Mouse (Mus musculus) embryo, embryonic 11 days (tissue): Measurements from ENCODE around the gene Snx14.
A peak's percentile ranks its signal among the peaks of the same experiment; 100 is the strongest.
"Not testable (repeated sequence)": the region's sequence is repeated elsewhere in the genome, so short reads cannot be mapped to it uniquely, and the experiment has no call there.

Experiments
- DNase-seq: peaks from one replicate; pipeline ENCODE4 v3.0.0-alpha.2; 2015

Gene Snx14

GRCm38 (mm10) chr9:88438555-88439237, at the start of gene Snx14:
Snx14 (minus strand) TSS chr9:88438958.
- DNase-seq, result peak; percentile 95

GRCm38 (mm10) chr9:88484531-88484930, 45.8 kb upstream of the Snx14 start:
- DNase-seq, result no peak

- no peak for DNase-seq
These were observed 44.2 kb upstream of the Snx14 start for GRCm38 (mm10) chr9:88482829-88483396.

- peak; percentile 96 for DNase-seq
These were observed 43.6 kb upstream of the Snx14 start, which contains the start of gene Syncrip for GRCm38 (mm10) chr9:88482230-88482828. Syncrip (minus strand) TSS chr9:88482574.

GRCm38 (mm10) chr9:88481791-88482160, 43.0 kb upstream of the Snx14 start:
- DNase-seq, result no peak

GRCm38 (mm10) chr9:88481061-88481790, 42.5 kb upstream of the Snx14 start:
- DNase-seq, result peak; percentile 55

GRCm38 (mm10) chr9:88480120-88480519, 41.4 kb upstream of the Snx14 start:
- peak; percentile 7 for DNase-seq

- no peak for DNase-seq
These were observed 37.4 kb upstream of the Snx14 start for GRCm38 (mm10) chr9:88476138-88476537.

GRCm38 (mm10) chr9:88461017-88461416, 22.3 kb upstream of the Snx14 start:
- DNase-seq, result not testable (repeated sequence)

GRCm38 (mm10) chr9:88439991-88440390, 1.2 kb upstream of the Snx14 start:
- no peak for DNase-seq

- no peak for DNase-seq
These were observed 461 bp upstream of the Snx14 start for GRCm38 (mm10) chr9:88439238-88439600.

- no peak for DNase-seq
These were observed 562 bp downstream of the Snx14 start for GRCm38 (mm10) chr9:88438237-88438554.

- DNase-seq, result no peak
These were observed 1.2 kb downstream of the Snx14 start for GRCm38 (mm10) chr9:88437342-88438236.

GRCm38 (mm10) chr9:88424356-88424755, 14.4 kb downstream of the Snx14 start:
- no peak for DNase-seq

GRCm38 (mm10) chr9:88422428-88422827, 16.3 kb downstream of the Snx14 start:
- DNase-seq, result no peak

- no peak for DNase-seq
These were observed 22.0 kb downstream of the Snx14 start for GRCm38 (mm10) chr9:88416752-88417151.

- DNase-seq, result no peak
These were observed 28.8 kb downstream of the Snx14 start for GRCm38 (mm10) chr9:88409978-88410377.

GRCm38 (mm10) chr9:88404515-88404914, 34.2 kb downstream of the Snx14 start:
- DNase-seq, result no peak

GRCm38 (mm10) chr9:88404088-88404487, 34.7 kb downstream of the Snx14 start:
- peak; percentile 17 for DNase-seq

GRCm38 (mm10) chr9:88398461-88398860, 40.3 kb downstream of the Snx14 start:
- no peak for DNase-seq

GRCm38 (mm10) chr9:88394852-88395251, 43.9 kb downstream of the Snx14 start:
- no peak for DNase-seq

- DNase-seq, result no peak
These were observed 49.9 kb downstream of the Snx14 start for GRCm38 (mm10) chr9:88388826-88389225.

GRCm38 (mm10) chr9:88380542-88380941, 58.2 kb downstream of the Snx14 start:
- no peak for DNase-seq
